Mouse (Mus musculus): ENCODE data around the gene Hoxd10.

The Hoxd10 gene

GRCm38 (mm10) chr2:74730331-74730730 is 38.6 kb downstream of the Hoxd10 start:
- DNase-seq (ENCODE audit: low spot score in 2 of 2): no peak

GRCm38 (mm10) chr2:74731055-74731454 is 39.3 kb downstream of the Hoxd10 start:
- DNase-seq (ENCODE audit: low spot score in 2 of 2): no peak

DNA sequence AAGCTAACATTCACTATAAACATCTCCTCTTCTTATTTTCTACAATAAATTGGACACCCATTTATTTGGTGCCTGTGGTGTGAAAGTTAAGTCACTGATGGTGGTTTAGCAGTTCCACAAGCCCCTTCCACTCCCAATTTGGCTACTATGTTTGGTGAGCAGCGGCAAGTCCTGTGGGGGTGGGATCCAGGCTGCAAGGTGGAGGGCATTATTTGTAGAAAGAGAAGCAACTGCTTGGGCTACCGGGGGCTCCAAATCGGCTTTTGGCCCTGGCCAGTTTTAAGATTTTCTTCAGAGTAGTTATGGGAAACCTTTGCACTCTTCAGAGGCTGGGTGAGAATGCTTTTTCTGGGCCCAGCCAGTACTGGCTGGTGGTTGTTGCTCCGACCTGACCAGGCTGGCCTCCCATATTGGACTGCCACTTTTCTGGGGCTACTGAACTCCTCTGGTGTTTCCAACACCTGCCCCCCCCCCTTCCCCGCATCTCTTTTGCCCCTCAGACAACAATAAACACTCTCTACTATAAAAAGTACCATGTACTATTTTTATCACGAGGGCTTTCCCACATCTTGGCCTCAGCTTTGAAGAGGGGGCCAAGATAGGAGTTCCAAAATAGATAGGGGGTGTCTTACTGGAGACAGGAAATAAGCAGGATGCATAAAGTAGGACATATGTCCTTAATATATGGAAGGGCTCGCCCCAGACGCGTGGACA is 40.2 kb downstream of the Hoxd10 start:
- no peak for DNase-seq (ENCODE audit: low spot score in 2 of 2)

- DNase-seq (ENCODE audit: low spot score in 2 of 2): no peak
Measured at GRCm38 (mm10) chr2:74732513-74733316, 41.0 kb downstream of the Hoxd10 start.

DNA sequence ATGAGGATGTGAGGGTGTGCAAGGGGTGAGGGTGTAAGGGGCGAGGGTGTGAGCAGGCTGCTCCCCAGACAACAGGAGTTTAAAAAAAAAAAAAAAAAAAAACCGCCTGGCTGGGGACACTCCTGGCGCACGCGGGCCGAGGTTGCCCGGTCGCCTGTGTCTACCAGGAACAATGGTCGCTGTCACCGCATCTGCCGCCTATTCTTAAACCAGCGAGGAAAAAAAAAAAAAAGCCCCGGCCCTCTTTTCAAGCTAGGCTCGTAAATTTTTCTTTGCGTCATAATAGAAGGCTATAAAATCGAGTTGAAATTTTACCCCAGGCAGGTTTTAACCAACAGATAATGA is 41.6 kb downstream of the Hoxd10 start:
- DNase-seq (ENCODE audit: low spot score in 2 of 2): no peak

DNA sequence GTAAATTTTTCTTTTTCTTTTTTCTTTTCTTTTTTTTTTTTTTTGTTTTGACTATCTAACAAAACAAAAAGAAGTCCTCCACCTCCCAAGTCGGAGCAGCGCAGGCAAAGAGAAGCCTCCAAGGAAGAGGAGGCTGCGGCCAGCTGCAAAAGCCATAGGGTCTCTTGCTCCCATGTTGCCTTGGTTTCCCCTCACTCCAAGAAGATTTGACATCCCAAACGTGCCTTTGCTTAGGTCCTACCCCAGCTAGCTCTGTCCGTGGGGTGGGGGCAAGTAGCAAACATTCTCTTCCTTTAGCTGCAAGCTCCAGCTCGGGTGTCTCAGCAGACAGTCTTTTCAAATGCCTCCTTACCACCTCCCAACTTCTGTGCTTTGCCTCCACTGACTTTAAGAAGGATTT is 42.0 kb downstream of the Hoxd10 start:
- DNase-seq (ENCODE audit: low spot score in 2 of 2): no peak

GRCm38 (mm10) chr2:74734451-74734850 is 42.7 kb downstream of the Hoxd10 start:
- DNase-seq (ENCODE audit: low spot score in 2 of 2): no peak

DNA sequence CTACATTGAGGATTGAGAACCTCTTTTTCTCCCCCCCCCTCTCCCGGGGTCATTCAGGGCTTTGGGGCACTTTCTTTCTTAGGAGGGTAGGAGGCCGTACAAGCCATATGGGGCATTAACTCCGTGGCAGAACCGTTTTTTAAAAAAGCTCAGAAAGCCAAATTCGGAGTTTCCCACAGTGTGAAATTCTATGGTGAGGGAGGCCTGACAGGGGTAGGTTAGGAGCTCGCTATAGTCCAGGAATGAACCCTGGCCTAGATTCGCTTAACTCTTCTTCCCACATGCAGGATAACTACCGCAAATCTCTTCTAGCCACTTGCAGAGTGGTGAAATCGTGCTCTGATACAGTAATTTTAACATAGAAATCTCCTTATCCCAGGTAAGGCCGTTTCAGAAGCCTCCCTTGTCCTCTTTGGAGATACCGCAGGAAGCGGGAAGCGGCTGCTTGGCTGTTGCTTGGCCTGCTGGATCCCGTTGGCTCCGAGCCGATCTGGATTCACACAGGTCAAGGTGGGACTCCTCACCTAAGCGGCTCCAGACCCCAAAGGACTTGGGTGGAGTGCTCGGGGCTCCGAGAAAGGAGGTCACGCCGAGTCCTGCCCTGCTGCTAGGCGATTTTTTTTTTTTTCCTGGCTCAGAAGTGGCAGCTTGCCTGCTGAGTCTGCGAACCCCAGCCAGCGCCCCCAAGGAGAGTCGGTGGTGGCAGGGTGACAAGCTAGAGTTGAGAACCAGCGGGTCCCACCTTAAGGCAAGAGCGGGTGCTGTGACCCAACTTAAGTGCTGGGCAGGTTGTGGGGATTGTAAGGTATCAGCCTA is 43.5 kb downstream of the Hoxd10 start:
- DNase-seq (ENCODE audit: low spot score in 2 of 2): no peak

GRCm38 (mm10) chr2:74735851-74736687 is 44.3 kb downstream of the Hoxd10 start:
- DNase-seq (ENCODE audit: low spot score in 2 of 2): no peak

DNA sequence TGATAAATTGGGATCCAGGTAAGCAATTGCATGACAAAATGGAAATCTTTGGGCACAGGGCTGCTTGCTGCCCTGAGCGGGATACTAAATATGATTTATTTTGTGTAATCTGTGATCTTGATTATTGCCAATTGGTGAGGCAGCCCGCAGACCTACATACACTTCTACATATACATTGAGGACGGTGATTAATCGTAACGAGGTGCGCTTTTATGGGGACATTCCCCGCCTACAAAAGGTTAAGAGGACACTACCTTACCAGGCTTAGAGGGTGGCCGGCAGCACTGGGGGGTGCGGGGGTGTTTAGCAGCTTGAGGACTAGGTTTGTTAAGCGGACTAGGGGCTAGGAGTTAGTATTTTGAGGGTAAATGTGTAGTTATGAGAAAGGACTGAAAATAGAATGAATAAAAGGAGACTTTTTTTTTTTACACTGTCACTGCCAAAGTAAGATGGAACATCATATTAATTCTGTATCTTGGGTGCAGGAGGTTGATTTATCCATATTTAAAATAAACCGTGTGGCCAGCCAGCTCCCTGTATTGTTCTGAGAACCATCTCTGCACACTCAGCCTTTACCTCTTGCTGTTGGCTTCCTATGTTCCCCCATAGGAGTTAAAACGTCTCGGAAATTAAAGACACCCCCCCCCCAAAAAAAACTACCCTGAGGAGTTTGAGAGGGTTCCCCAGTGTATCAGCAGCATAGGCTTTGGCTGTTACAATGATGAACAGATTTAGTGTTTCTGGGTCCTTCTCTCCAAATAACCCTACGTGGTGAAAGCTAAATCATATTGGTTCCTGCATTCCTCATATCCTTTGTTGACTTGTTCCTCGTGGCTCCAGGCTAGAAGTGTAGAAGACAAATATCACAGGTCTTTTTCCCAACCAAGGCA is 45.2 kb downstream of the Hoxd10 start:
- no peak for DNase-seq (ENCODE audit: low spot score in 2 of 2)

GRCm38 (mm10) chr2:74737578-74738070 is 45.9 kb downstream of the Hoxd10 start:
- no peak for DNase-seq (ENCODE audit: low spot score in 2 of 2)

DNA sequence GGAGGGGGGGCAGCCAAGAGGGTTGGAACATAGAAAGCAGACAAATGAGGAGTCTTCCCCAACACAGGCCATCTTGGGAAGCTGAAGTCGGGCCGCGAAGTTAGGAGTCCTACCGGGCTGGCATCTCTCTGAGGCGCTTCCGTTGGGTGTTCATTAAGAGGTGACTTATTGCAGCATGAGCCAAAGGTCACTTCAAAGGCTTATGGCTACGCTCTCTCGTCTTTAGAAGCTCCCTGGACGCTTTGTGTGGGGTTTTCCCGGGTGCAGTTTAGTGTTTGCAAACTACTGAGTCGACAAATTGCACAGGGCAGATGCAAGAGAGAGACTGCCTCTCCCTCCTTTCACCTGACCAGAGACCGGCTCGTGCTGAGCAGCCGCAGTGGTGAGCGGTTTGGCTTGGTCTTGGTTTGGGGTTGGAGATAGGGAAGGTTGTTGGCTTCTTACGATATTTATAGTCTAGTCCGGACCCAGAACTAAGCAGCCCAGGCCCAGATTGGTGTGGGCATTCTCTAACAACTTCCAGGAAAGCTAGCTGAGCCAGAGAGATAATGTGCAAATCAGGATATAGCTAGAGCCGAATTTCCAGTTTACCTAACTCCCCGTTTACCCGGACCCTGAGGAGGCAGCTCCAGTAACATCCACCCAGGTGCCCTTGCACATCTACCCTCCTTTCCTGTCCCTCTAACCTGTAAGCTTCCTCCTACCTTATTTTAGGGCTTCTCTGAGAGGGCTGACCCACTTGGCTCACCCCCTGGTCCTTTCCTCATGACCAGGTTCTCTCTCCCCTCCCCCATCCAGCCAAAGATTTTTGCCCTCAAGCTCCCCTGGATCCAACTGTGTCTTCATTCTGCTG is 47.1 kb downstream of the Hoxd10 start:
- DNase-seq (ENCODE audit: low spot score in 2 of 2): no peak

DNA sequence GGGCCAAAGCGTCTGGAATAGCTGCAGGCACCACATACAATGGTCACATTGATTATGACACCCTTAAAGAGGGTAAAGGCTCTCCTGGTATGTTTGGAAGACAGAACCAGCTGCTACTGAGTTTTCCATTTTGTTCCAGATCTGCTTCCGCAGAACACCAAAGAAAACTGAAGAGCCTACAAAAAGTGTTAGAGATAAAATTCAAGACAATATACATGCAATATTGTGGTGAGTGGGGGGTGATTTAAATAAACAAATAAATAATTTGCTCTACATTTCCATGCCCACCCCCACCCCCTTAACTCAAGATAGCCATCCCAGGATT is 47.7 kb downstream of the Hoxd10 start:
- DNase-seq (ENCODE audit: low spot score in 2 of 2): no peak

DNA sequence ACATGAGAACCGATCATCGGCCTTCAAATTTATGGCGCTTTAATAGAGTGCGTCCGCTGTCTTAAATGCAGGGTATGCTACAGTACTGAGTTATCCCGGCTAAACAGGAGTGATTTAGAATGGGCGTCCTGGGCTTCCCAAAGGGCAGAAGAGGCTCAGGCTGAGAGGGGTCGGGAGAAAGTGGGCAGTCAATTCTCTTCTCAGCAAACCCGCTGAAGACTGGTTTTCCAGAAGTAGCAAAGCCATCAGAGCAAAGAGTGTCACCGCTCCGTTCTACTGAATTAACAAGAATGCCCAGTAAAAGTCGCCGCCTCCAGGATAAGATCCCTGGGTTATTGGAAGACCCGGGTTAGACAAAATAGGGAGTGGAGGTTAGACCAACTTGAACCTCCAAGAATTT is 48.1 kb downstream of the Hoxd10 start:
- DNase-seq (ENCODE audit: low spot score in 2 of 2): no peak

DNA sequence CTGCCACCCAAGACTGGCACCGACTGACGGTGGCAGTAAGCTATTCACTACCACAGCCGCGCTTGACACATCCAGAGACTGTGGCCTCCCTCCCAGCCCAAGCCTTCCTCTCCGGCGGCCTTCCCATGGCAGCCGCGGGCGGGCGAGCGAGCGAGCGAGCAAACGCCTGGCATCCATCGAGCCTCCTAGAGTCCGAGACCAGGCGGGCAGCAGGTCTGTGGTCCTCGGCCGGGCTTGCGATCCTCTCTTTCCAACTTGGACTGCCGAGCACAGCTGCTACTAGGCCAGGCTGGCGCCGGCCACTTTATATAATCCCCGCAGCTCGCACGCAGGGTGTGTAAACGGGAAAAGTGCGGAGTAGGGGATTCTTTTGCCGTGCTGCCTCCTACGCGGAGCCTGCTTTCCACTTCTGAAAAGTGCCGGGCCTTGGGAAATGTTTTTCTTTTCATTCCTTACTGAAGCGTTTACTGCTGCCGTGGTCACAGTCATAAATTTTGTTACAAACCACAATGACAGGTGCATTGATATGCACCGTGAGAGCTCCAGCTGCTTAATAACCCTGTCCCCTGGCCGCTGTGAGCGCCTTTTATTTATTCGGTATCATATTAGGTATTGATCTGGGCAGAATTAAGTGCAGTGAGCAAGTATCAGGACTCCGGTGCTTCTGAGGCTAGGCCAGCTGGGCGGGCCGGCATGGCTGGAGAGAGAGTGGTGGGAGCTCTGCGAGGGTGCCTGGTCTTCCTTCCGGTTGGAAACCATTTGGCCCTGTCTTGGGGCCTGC is 48.8 kb downstream of the Hoxd10 start:
- DNase-seq (ENCODE audit: low spot score in 2 of 2): no peak

DNA sequence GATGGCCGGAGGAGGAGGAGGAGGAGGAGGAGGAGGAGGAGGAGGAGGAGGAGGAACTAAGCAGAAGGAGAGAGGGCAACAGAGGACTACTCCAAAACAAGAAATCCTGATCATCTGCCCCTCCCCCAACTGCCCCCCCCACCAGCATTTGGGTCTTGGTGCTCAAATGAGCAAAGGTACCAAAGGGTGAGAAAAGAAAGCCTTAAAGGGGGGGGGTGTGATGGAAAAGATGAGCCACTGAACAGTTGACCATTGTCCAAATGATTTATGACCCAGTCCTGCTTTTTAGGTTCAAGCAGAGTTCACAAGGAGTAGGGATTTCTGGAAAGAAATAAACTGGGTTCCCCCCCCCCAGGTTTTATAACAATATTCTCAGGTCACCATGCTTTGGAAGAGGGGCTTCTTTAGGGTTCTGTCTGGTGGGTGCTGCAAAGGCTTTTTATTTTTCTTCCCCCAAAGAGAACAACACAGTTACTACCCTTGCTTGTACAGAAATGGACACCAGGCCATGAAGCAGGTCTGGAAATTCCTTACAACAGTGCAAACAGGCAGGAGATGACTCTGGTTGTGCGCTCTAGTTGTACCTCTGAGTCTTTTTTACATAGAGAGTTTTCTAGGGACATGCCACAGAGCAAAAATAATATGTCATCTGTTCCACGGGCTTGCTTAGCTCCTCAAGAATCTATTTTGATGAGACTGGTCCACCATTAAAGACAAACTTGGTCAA is 49.7 kb downstream of the Hoxd10 start:
- no peak for DNase-seq (ENCODE audit: low spot score in 2 of 2)

GRCm38 (mm10) chr2:74741979-74742277 is 50.2 kb downstream of the Hoxd10 start:
- DNase-seq (ENCODE audit: low spot score in 2 of 2): no peak

Measured in right cerebral cortex, postnatal 10 days (tissue).